Comparison of ENCODE assay signal across 8 mouse cellular contexts in genomic region chr17:55878636-55879369, GRCm38 (mm10). TPM values are rescaled to one million over a fixed set of nuclear protein-coding genes. Genes with fewer than 3 reads are reported as not detected.
DNase-seq lines count a peak whose midpoint lies in the region; ATAC-seq and TF ChIP-seq lines count a peak whose summit lies in the region.
"Not testable (repeated sequence)": the region's sequence is repeated elsewhere in the genome, so short reads cannot be mapped to it uniquely, and the experiment has no call there.

Zfp119a (minus strand) TSS chr17:55878930.

- ATAC-seq in embryonic facial prominence, embryonic 15.5 days (ENCODE audit: insufficient number of reproducible peaks, low FRiP score, low TSS enrichment, low read depth): peak; percentile 99
- ATAC-seq in limb, embryonic 14.5 days (ENCODE audit: low FRiP score, low read depth): peak; percentile 99
- ATAC-seq in midbrain, postnatal 0 days (ENCODE audit: low FRiP score): peak; percentile 100

- TF ChIP-seq CTCF in bone marrow, adult 2 months (IDR thresholded peaks at IDR 0.05; ENCODE audit: control insufficient read depth, insufficient read depth, low read length); midbrain, postnatal 0 days (IDR thresholded peaks at IDR 0.05): not testable (repeated sequence)

- not testable (repeated sequence) for H3K36me3 ChIP-seq in embryonic facial prominence, embryonic 15.5 days; limb, embryonic 14.5 days (ENCODE audit: control insufficient read depth, insufficient read depth, low read length); midbrain, postnatal 0 days (ENCODE audit: insufficient read depth, low read length)

- not testable (repeated sequence) for TF ChIP-seq POLR2A in bone marrow, adult 2 months (IDR thresholded peaks at IDR 0.05; ENCODE audit: borderline replicate concordance, control insufficient read depth, low read depth, low read length)
- TF ChIP-seq POLR2A in limb, embryonic 14.5 days (IDR thresholded peaks at IDR 0.05; ENCODE audit: borderline replicate concordance, extremely low read depth, insufficient read depth, insufficient read length): peak; percentile 62; the same call in 1 of the 2 replicates

- not testable (repeated sequence) for H3K9me3 ChIP-seq in embryonic facial prominence, embryonic 15.5 days (replicated peaks); limb, embryonic 14.5 days (ENCODE audit: control insufficient read depth, low read length); midbrain, postnatal 0 days (ENCODE audit: low read length)

- under 1% methylated on average over 42 of the region's 53 CpGs for WGBS in bone marrow, adult 2 months
- WGBS in embryonic facial prominence, embryonic 15.5 days: under 1% methylated on average over 31 of the region's 53 CpGs
- under 1% methylated on average over 28 of the region's 53 CpGs for WGBS in limb, embryonic 14.5 days
- under 1% methylated on average over 37 of the region's 53 CpGs for WGBS in midbrain, postnatal 0 days

- H3K27ac ChIP-seq in bone marrow, adult 2 months (ENCODE audit: control insufficient read depth, insufficient read depth, low read depth, low read length, poor library complexity): peak within 1 kb of the TSS; percentile 59
- H3K27ac ChIP-seq in embryonic facial prominence, embryonic 15.5 days (replicated peaks): peak within 1 kb of the TSS; percentile 84
- H3K27ac ChIP-seq in limb, embryonic 14.5 days (replicated peaks; ENCODE audit: low read depth, low read length): peak within 1 kb of the TSS; percentile 79
- peak within 1 kb of the TSS; percentile 74 for H3K27ac ChIP-seq in midbrain, postnatal 0 days (ENCODE audit: low read depth, low read length)

- DNase-seq in 416B (ENCODE audit: low read depth): peak; percentile 93
- peak; percentile 85 for DNase-seq in heart, adult 8-10 months (ENCODE audit: low spot score)
- DNase-seq in kidney, adult 9 months: peak; percentile 87
- DNase-seq in limb, embryonic 14.5 days (ENCODE audit: low spot score): peak; percentile 91
- peak; percentile 96 for DNase-seq in midbrain, postnatal 0 days (ENCODE audit: low spot score)
- peak; percentile 73 for DNase-seq in spleen, postnatal 36 days (ENCODE audit: low spot score in 2 of 2)

- peak within 1 kb of the TSS; percentile 33 for H3K9ac ChIP-seq in embryonic facial prominence, embryonic 15.5 days
- H3K9ac ChIP-seq in limb, embryonic 14.5 days (ENCODE audit: low read depth, low read length, severe bottlenecking): peak within 1 kb of the TSS; percentile 61
- peak within 1 kb of the TSS; percentile 54 for H3K9ac ChIP-seq in midbrain, postnatal 0 days (replicated peaks; ENCODE audit: low read length, poor library complexity, severe bottlenecking)

- H3K27me3 ChIP-seq in embryonic facial prominence, embryonic 15.5 days; limb, embryonic 14.5 days (ENCODE audit: control insufficient read depth, insufficient read depth, low read length); midbrain, postnatal 0 days (ENCODE audit: insufficient read depth, low read length): not testable (repeated sequence)

- not testable (repeated sequence) for H3K4me1 ChIP-seq in bone marrow, adult 2 months (ENCODE audit: control insufficient read depth, insufficient read depth, low read length); embryonic facial prominence, embryonic 15.5 days; limb, embryonic 14.5 days (ENCODE audit: control insufficient read depth, insufficient read depth, low read length); midbrain, postnatal 0 days (ENCODE audit: insufficient read depth, low read length)

- peak within 1 kb of the TSS; percentile 55 for H3K4me2 ChIP-seq in embryonic facial prominence, embryonic 15.5 days (replicated peaks)
- peak within 1 kb of the TSS; percentile 61 for H3K4me2 ChIP-seq in limb, embryonic 14.5 days (replicated peaks; ENCODE audit: low read depth, low read length, severe bottlenecking)
- H3K4me2 ChIP-seq in midbrain, postnatal 0 days (ENCODE audit: low read depth, low read length, poor library complexity, severe bottlenecking): peak within 1 kb of the TSS; percentile 53

- peak within 1 kb of the TSS; percentile 77 for H3K4me3 ChIP-seq in bone marrow, adult 2 months (replicated peaks; ENCODE audit: control insufficient read depth, low read depth, low read length)
- peak within 1 kb of the TSS; percentile 53 for H3K4me3 ChIP-seq in embryonic facial prominence, embryonic 15.5 days (replicated peaks)
- H3K4me3 ChIP-seq in limb, embryonic 14.5 days (replicated peaks; ENCODE audit: low read length): peak within 1 kb of the TSS; percentile 47
- H3K4me3 ChIP-seq in midbrain, postnatal 0 days (ENCODE audit: low read depth, low read length): peak within 1 kb of the TSS; percentile 40

RNA-seq across cellular contexts. Expression of gene Zfp119a, which starts in this region (rescaled TPM):
- not detected in 2 replicates for polyA plus RNA-seq in bone marrow, adult 2 months (2011; ENCODE audit: insufficient read depth, insufficient read length, low replicate concordance, missing spikeins)
- polyA plus RNA-seq in embryonic facial prominence, embryonic 15.5 days (2015; fragmentation: Nextera tagmentation; extraction: Ambion mirVana): 8.7 and 10.1 TPM in 2 replicates
- total RNA-seq in heart, adult 8-10 months (2022): 1 to 10 TPM; 2.9 to 4.0 (median 3.7) TPM
- 2.1 and 3.5 TPM in 2 replicates for polyA plus RNA-seq in limb, embryonic 14.5 days (2012; rRNA removed)
- 10.3 and 11.4 TPM in 2 replicates for polyA plus RNA-seq in limb, embryonic 14.5 days (2014; fragmentation: Nextera tagmentation; extraction: Ambion mirVana)
- 4.3 and 10.4 TPM in 2 replicates for total RNA-seq in midbrain, postnatal 0 days (2014; rRNA removed)
- polyA plus RNA-seq in midbrain, postnatal 0 days (2015; fragmentation: Nextera tagmentation; extraction: Ambion mirVana): 5.6 and 7.2 TPM in 2 replicates

Comparison
In these comparisons a context has a peak if more than half of its experiments do, and no peak if none do; other contexts are left out.
1. Peak in every context shown above with its lines: DNase-seq, ATAC-seq, H3K4me3 ChIP-seq and H3K27ac ChIP-seq.